Mouse (Mus musculus): ENCODE measurements around the gene Gnrhr.
A peak's percentile ranks its signal among the peaks of the same experiment; 100 is the strongest.

The Gnrhr gene

GRCm38 (mm10) chr5:86197801-86198200 lies at the start of gene Gnrhr:
Gene Gnrhr (minus strand): TSS chr5:86197901.
- DNase-seq (ENCODE audit: low read depth, low spot score) = no peak

DNA sequence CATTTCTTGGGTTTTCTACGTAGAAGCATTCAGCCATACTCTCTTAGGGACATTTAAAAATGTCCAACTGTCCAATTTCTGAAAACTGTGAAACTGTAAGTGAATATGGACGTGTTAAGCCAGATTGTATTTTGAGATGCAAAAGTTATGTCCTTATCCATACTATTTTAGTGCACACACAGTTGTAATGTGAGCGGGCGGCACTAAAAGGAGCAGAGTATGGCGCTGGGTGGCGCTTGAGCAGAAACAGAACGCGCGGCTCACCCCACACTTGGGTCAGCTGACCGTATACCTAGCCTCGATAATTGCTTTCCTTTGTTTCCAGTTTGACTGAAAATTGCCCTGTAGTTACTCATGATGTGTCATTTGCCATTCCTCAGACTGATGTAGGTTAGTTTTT lies 48.9 kb upstream of the Gnrhr start:
- no peak for DNase-seq (ENCODE audit: low read depth, low spot score)

GRCm38 (mm10) chr5:86244880-86245279 lies 47.2 kb upstream of the Gnrhr start:
- peak; percentile 99 for DNase-seq (ENCODE audit: low read depth, low spot score)

- peak; percentile 42 for DNase-seq (ENCODE audit: low read depth, low spot score)
These were observed 46.6 kb upstream of the Gnrhr start for GRCm38 (mm10) chr5:86244275-86244674.

- peak; percentile 97 for DNase-seq (ENCODE audit: low read depth, low spot score)
These were observed 29.6 kb upstream of the Gnrhr start for GRCm38 (mm10) chr5:86227156-86227853.

DNA sequence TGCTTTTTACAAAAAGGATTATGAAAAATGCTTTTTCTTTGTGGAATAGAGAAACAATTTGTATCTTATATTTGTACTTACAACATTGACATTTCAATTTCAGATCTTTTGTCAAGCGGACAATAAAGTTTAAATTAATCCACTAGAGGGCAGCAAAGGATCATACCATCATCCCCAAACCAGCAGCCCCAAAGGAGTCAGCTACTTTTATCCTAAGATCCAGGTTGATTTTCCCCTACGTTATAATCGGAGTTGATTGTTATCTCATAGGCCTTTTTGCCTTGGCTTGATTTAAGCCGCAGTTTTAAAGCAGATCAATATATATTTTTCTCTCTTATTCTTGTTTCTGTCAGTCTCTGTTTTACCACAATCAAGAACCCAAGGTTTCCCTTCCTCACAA lies 6.3 kb downstream of the Gnrhr start:
- DNase-seq (ENCODE audit: low read depth, low spot score) = peak; percentile 89

DNA sequence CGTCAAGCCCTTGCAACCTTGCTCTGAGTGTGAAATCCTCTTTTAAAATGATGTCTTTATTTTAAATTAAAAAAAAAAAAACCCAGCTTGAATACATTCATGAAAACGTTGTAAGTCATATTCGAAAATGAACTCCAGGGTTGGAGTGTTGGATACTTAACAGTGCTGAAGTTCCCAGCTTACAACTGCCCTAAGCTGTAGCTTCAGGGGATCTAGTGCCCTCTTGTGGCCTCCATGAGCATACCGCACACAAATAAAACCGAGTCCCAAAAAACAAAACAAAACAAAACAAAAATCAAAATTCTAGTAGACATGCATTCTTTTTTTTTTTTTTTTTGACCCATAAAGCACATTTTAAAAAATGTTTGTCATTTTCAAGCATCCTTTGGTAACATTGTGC lies 6.9 kb downstream of the Gnrhr start:
- peak; percentile 86 for DNase-seq (ENCODE audit: low read depth, low spot score)

GRCm38 (mm10) chr5:86190290-86190689 lies 7.4 kb downstream of the Gnrhr start:
- DNase-seq (ENCODE audit: low read depth, low spot score) = no peak

DNA sequence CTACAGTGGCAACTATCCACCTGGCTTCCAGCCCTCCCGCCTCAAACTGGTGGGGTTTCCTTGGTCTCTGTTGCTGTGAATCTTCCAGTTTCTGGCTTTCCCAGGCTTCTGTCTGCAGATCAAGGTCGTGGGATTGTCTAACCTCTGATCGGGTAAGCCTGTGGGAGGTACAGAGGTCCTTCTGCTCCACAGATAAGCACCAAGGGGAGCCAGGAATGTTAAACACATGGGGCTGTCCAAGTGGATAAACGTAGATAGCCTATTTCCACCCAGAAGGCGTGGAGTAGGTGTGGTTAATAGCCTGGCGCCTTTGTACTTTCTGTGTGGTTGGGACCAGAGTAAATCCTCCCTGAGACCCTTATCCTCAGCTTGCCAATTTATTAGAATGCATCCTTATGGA lies 10.3 kb downstream of the Gnrhr start:
- no peak for DNase-seq (ENCODE audit: low read depth, low spot score)

DNA sequence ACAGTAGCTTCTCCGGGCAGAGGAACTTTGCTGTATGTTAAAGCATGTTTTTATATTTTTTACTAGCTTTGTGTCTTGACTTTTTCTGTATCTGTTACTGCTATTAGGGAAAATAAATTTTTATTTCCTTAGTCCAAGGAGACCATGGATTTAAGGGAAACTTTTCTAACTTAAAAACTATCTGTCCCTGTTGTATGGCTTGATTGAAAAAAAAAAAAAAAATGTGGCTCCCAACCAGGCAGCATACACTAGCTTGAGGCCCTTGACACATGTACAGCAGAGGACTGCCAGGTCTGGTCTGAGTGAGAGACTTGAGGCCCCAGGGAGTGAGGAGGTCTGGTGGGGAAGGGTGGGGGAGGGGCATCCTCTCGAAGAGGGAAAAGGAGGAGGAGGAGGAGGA lies 23.9 kb downstream of the Gnrhr start:
- no peak for DNase-seq (ENCODE audit: low read depth, low spot score)

GRCm38 (mm10) chr5:86172449-86173161 lies 25.1 kb downstream of the Gnrhr start, which contains the start of gene Uba6:
Gene Uba6 (minus strand): TSS chr5:86172803.
- peak; percentile 99 for DNase-seq (ENCODE audit: low read depth, low spot score)

- no peak for DNase-seq (ENCODE audit: low read depth, low spot score)
These were observed 25.6 kb downstream of the Gnrhr start for GRCm38 (mm10) chr5:86172088-86172448.

Data from 3T3-L1 (cell line).